ENCODE assay signal across 8 mouse cellular contexts in genomic region chr10:14404070-14404469, GRCm38 (mm10).
DNase-seq lines count a peak whose midpoint lies in the region.

No protein-coding gene starts in this region.

- peak; percentile 39 to 56 for DNase-seq in cerebellum, postnatal 10 days
- DNase-seq in cerebellum, adult 11 months, result no peak
- DNase-seq in left cerebral cortex, postnatal 14 days (ENCODE audit: low spot score in 2 of 2), result peak; percentile 65 to 83
- DNase-seq in left cerebral cortex, adult 8-10 months (ENCODE audit: low spot score in 2 of 2), result no peak
- peak; percentile 3 for DNase-seq in WW6 (ENCODE audit: low read depth, low spot score)
- DNase-seq in layer of hippocampus, postnatal 14 days (ENCODE audit: low spot score in 2 of 2), result peak; percentile 9 to 47
- no peak for DNase-seq in spleen, postnatal 14 days (ENCODE audit: low spot score in 2 of 2)
- no peak for DNase-seq in T-cell, adult 2 months (ENCODE audit: low spot score)

- intact Hi-C loops in left cerebral cortex, postnatal 14 days (cut with DNase I), result loop anchor here (2.0 kb wide), 1 partner anchor 301 kb away; the partner anchor contains the start of genes Nmbr and Vta1

Comparison
In these comparisons a context has a peak if more than half of its experiments do, and no peak if none do; other contexts are left out.
1. DNase-seq: peak in cerebellum, postnatal 10 days (2 of 2), left cerebral cortex, postnatal 14 days (2 of 2), WW6 (single experiment) and layer of hippocampus, postnatal 14 days (2 of 2); none in cerebellum, adult 11 months (single experiment), left cerebral cortex, adult 8-10 months (0 of 2), spleen, postnatal 14 days (0 of 2) and T-cell, adult 2 months (single experiment).